Mouse (Mus musculus): ENCODE measurements around the gene Rad23a.
"Not testable (repeated sequence)": the region's sequence is repeated elsewhere in the genome, so short reads cannot be mapped to it uniquely, and the experiment has no call there.

- TF ChIP-seq POLR2A (IDR thresholded peaks at IDR 0.05; ENCODE audit: borderline replicate concordance, extremely low read depth, insufficient read depth, insufficient read length, poor library complexity, severe bottlenecking); CTCF (IDR thresholded peaks at IDR 0.05; ENCODE audit: borderline replicate concordance, extremely low read depth, insufficient read depth, insufficient read length): not testable (repeated sequence)
Observed at GRCm38 (mm10) chr8:84826518-84826917, 13.9 kb downstream of the Rad23a start.
